Mouse (Mus musculus) adrenal gland, postnatal 36 days (tissue): ENCODE measurements around the gene Fcgbp. TPM values are rescaled to one million over a fixed set of nuclear protein-coding genes. Genes with fewer than 3 reads are reported as not detected.
A peak's percentile ranks its signal among the peaks of the same experiment; 100 is the strongest.
"Not testable (repeated sequence)": the region's sequence is repeated elsewhere in the genome, so short reads cannot be mapped to it uniquely, and the experiment has no call there.

Source experiments
- DNase-seq, 2 experiments: peaks; one replicate each; pipeline ENCODE4 v3.0.0; 2021; ENCODE audit warnings: mixed read lengths in 1 of 2
- total RNA-seq, 2 experiments: library from RNA; stranded (reverse); gene quantifications; 2 replicates each; pipeline ENCODE4 v1.2.3; 2021

The Fcgbp gene
- total RNA-seq, 2 experiments from 2014 or later = not detected

DNA sequence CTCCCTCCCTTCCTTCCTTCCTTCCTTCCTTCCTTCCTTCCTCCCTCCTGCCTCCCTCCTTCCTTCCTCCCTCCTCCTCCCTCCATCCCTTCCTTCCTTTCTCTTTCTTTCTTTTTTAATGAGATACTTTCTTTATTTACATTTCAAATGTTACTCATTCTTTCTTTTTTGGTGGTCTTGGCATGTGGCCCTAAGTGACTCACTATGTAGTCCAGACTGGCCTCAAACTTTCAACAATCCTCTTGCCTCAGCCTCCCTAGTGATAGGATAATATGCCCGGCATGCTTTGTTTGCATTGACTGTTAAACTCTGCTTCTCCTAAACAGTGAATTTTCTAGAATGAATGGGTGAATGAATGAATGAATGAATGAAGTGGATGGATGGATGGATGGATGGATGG, 78.8 kb downstream of the Fcgbp start:
- DNase-seq = no peak

DNA sequence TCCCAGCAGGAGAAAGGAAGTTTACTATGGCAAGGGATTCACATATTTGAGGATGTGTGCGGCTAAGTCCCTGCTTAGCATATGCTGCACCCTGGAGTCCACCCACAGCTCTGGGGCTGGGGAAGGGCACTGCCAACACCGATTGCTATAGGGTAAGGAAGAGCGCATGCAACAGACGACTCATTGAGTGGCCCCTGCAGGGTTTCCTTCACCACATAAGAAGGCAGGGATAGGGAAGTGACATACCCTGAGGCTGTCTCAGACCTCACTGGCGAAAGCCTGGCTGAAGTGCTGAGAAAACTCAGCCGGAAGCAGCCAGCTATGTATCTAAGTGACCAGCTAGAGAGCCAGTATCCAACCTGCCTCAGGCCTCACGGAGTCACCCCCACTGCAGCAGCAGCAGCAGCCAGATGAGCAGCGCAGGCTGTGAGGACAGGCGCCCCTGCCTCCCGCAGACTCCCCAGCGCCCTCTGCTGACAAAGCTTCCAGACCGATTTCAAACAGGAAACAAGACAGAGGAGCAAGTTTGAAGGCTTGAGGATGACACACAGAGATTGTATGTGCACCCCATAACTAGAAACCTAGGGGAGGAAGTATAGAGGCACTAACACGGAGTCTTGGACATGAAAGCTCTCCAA, 80.7 kb downstream of the Fcgbp start:
- peak; percentile 57 to 67 for DNase-seq

DNA sequence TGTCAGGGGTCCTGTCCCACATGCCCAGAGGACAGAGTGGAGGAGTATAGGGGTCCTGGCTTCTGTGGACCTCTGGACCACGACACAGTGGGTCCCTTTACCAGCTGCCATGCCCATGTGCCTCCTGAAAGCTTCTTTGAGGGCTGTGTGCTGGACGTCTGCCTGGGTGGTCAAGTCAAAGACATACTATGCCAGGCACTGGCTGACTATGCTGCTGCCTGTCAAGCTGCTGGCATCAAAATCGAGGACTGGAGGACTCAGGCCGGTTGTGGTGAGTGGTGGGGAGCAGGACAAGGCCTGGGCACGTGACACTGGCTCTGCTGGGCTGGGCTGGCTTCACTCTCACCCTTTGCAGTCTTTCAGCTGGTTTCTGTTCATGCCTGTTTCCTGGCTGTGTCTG, 82.6 kb downstream of the Fcgbp start:
- not testable (repeated sequence) for DNase-seq

DNA sequence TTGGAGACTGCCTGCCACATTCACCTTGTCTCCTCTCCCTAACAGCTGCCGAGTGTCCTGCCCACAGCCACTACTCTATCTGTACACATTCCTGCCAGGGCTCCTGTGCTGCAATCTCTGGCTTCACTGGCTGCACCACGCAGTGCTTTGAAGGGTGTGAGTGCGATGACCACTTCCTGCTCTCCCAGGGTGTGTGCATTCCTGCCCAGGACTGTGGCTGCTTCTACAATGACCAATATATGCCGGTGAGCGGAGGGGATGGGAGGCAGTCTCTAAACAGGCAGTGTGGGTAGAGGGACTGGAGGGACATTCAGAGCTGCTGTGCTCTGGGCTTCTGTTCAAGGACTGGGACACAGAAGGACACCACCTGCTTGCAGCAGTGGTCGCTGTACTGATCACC, 88.3 kb downstream of the Fcgbp start:
- DNase-seq = no peak

DNA sequence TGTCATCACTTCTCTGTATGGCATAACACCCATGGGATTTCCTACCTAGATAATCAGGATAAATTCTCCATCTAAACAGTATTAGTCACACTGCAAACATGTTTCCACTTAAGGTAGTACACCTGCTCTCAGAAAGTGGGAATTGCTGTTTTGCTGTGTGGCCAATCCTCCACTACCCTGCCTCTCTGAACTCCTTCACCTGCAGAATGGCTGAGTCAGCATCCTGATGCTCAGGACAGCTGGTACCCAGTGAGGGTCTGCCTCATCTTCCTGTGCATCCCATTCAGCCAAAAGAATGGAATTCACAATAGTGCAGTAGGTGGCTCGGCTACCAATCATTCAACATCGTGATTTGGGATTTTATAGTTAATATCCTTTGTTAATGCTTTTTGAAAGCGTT, 88.9 kb downstream of the Fcgbp start:
- no peak for DNase-seq

DNA sequence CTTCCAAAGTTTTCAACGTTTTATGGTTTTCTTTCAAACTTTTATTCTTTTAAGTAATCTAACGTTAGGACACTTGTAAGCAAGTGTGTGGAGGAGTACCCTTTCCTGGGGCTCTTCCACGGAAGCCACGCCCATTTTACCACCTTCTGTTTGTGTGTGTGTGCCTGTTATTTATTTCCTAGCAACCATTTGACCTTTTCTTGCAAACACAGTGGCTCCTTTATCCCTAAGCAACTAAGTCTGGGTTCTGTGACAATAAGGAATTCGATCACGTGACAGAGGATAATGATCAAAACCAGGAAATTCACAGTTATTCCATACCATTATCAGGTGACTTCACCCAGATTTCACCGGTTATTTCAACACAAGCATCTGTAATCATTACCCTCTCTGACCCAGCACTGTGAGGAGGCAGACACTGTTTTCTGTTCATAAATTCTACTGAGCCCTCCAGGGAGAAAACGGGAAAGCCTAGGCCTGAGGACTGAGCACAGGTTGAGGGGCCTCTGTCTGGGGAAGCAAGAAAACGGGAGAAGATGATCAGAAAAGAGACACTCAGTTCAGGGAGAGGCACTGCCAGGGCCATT, 90.2 kb downstream of the Fcgbp start:
- no peak for DNase-seq

DNA sequence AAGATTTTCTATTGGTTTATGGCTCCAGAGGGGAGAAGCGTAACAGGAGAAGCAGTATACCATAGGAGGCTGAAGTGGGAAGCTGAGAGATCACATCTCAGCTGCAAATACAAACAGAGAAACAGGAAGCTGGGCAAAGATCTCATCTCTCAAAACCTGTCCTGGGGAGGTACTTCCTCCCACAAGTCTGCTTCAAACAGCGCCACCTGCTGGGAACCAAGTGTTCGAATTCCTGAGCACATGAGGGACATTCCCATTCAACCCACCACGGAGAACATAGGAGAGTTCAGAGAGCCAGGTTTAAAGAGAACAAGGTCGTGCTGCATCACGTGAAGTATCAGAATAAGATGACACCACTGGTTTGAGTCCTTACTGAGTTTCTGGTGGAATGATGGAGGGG, 94.4 kb downstream of the Fcgbp start:
- DNase-seq = no peak

DNA sequence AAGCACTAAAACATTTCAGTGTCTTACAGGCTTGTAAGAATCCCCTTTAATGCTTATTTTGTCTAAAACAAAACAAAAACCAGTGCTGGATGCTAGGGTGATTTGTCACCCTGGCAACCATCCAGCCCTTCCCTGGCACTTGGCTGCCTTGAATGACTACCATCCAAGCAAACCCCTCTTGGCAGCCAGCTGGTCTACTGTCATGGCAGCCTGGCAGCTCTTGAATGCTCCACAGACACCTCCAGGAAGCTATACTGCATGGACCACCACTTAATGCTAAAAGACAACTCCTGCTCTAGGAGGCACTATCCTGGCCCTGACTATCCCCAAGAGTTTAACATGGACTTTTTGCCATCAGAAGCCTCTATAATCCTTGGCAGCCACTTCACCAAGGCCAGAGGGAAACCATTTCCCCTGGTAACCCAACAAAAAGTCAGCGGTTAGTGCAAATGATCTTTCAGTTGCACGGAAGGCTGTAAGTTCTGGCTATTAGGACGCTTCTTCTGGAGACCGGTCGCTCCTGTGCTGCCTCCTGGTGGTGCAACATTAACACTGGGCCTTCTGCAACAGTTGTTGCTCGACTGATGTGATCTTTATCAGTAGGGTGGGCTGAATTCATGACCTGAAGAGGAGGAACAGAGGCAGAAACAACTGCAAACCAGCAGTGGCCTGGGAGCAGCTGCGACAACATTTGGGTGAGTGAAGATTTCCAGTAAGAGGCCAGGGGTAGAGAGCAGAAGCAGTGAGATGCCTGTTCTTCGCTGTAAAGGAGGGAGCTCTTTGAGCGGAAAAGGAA, 97.5 kb downstream of the Fcgbp start:
- peak; percentile 86 to 89 for DNase-seq

DNA sequence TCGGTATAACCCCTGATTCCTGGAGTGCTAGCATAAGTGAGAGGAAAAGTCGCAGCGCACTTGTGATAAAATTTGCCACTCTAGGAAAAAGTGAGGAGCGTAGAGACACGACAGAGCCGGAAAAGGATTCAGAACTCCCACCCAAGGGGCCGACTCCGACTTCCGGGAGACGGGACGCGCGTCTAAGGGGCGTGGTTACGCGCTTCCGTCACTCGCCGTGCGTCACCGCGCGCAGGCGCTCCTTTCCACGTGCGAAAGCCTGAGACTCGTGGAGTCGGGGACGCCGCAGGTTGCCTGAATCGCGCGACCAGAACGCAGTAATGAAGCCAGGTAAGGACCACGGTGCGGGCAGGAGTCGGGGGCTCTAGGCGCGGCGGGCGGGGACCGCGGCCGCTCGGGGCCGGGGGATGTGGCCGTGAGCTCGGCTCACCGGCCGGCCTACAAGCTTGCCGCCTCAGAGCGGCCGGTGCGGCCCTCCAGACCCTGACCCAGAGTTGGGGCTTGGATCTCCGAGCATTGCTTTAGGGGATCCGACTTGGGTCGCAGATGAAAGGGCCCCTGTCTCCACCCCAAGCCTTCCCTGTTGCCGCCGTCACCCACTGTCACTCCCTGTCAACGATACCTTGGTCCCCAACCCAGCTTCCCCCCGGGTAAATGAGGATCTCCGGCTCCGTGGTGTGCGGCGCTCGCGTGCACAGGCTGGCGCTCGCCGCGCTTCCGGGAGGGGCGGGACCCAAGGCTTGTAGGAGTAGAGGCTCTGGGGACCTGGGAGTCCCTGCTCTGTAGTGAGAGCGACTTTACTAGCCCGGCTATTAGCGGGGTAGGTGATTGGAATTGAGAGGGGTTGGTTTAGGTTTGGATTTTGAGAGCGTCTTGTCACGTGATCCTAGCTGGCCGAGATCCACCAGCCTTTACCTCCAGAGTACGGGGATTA, 98.7 kb downstream of the Fcgbp start, which contains the start of gene Fbl:
Gene Fbl, plus strand, starts transcription at position 222 of the 934 bp plus-strand sequence.
- DNase-seq = peak; percentile 93 to 94

Other genes with a start within 250 kb of the Fcgbp start
- 1 to 10 TPM; 3.1 to 4.1 TPM for gene Zfp59, start 232.6 kb upstream of the Fcgbp start, total RNA-seq
- gene Zfp607a, start 213.7 kb upstream of the Fcgbp start, total RNA-seq = 1 to 10 TPM; 4.6 to 5.4 TPM
- 10 to 100 TPM; 12.7 to 14.3 TPM for gene Zfp974, start 141.8 kb upstream of the Fcgbp start, total RNA-seq
- gene Zfp780b, start 92.1 kb upstream of the Fcgbp start, total RNA-seq = 10 to 100 TPM; 10.5 to 13.6 TPM
- 1 to 10 TPM; 2.3 to 2.4 TPM for gene Zfp850, start 57.1 kb upstream of the Fcgbp start, total RNA-seq
- gene Psmc4, start 21.1 kb upstream of the Fcgbp start, total RNA-seq = 100 to 1,000 TPM; 151 to 195 TPM
- not detected for gene 9530053A07Rik, start 58.2 kb downstream of the Fcgbp start, total RNA-seq
- 100 to 1,000 TPM in 1 of 2 experiments, 10 to 100 TPM in 1; 92.2 to 134 TPM for gene Fbl, start 98.5 kb downstream of the Fcgbp start, total RNA-seq
- gene Dyrk1b, start 108.2 kb downstream of the Fcgbp start, total RNA-seq = 10 to 100 TPM; 27.3 to 31.4 TPM
- gene Eid2, start 196.6 kb downstream of the Fcgbp start, total RNA-seq = 10 to 100 TPM; 25.2 to 51.2 TPM
- gene Eid2b, start 206.5 kb downstream of the Fcgbp start, total RNA-seq = 10 to 100 TPM; 13.7 to 18.4 TPM
- 1 to 10 TPM in 1 of 2 experiments, not detected in 1; 1.1 TPM for gene Selenov, start 219.9 kb downstream of the Fcgbp start, total RNA-seq
- gene Dll3, start 231.0 kb downstream of the Fcgbp start, total RNA-seq = under 1 TPM in 1 of 2 experiments, not detected in 1; 0.89 TPM
- gene Timm50, start 240.8 kb downstream of the Fcgbp start, total RNA-seq = 100 to 1,000 TPM in 1 of 2 experiments, 10 to 100 TPM in 1; 84.0 to 102 TPM